Mouse (Mus musculus) cerebellum, postnatal 4 days (tissue): ENCODE measurements around the gene Hist1h2bg.
A peak's percentile ranks its signal among the peaks of the same experiment; 100 is the strongest.
"Not testable (repeated sequence)": the region's sequence is repeated elsewhere in the genome, so short reads cannot be mapped to it uniquely, and the experiment has no call there.

Source experiments
- DNase-seq, 2 experiments: peaks; one replicate each; pipeline ENCODE4 v3.0.0; 2022; ENCODE audit warnings: low spot score in 2 of 2, mixed read lengths in 1 of 2

The Hist1h2bg gene

GRCm38 (mm10) chr13:23582219-23583056 is 11.2 kb downstream of the Hist1h2bg start:
- DNase-seq: no peak

- no peak for DNase-seq
Measured at GRCm38 (mm10) chr13:23583387-23584068, 12.3 kb downstream of the Hist1h2bg start.

GRCm38 (mm10) chr13:23584331-23584730 is 13.1 kb downstream of the Hist1h2bg start:
- DNase-seq: no peak

- peak in 1 of 2 experiments; percentile 50 for DNase-seq
Measured at GRCm38 (mm10) chr13:23585029-23585441, 13.8 kb downstream of the Hist1h2bg start.

- peak in 1 of 2 experiments; percentile 53 for DNase-seq
Measured at GRCm38 (mm10) chr13:23585442-23586098, 14.4 kb downstream of the Hist1h2bg start.

- DNase-seq: no peak
Measured at GRCm38 (mm10) chr13:23586099-23586939, 15.1 kb downstream of the Hist1h2bg start.

- no peak for DNase-seq
Measured at GRCm38 (mm10) chr13:23586940-23587225, 15.7 kb downstream of the Hist1h2bg start.

GRCm38 (mm10) chr13:23591206-23591605 is 20.0 kb downstream of the Hist1h2bg start:
- no peak for DNase-seq

- not testable (repeated sequence) for DNase-seq
Measured at GRCm38 (mm10) chr13:23591886-23592285, 20.7 kb downstream of the Hist1h2bg start.

- DNase-seq: no peak
Measured at GRCm38 (mm10) chr13:23592614-23593013, 21.4 kb downstream of the Hist1h2bg start.

GRCm38 (mm10) chr13:23593051-23593770 is 22.0 kb downstream of the Hist1h2bg start:
- no peak for DNase-seq

- DNase-seq: no peak
Measured at GRCm38 (mm10) chr13:23595185-23595584, 24.0 kb downstream of the Hist1h2bg start.

- DNase-seq: no peak
Measured at GRCm38 (mm10) chr13:23595622-23596372, 24.6 kb downstream of the Hist1h2bg start.

GRCm38 (mm10) chr13:23597957-23598356 is 26.8 kb downstream of the Hist1h2bg start:
- peak; percentile 63 to 76 for DNase-seq

- DNase-seq: no peak
Measured at GRCm38 (mm10) chr13:23603182-23603699, 32.0 kb downstream of the Hist1h2bg start.

GRCm38 (mm10) chr13:23604452-23604851 is 33.3 kb downstream of the Hist1h2bg start:
- DNase-seq: no peak

GRCm38 (mm10) chr13:23605052-23605451 is 33.9 kb downstream of the Hist1h2bg start:
- DNase-seq: no peak

GRCm38 (mm10) chr13:23609209-23609608 is 38.0 kb downstream of the Hist1h2bg start:
- no peak for DNase-seq

- DNase-seq: no peak
Measured at GRCm38 (mm10) chr13:23609844-23610243, 38.6 kb downstream of the Hist1h2bg start.

- DNase-seq: no peak
Measured at GRCm38 (mm10) chr13:23610393-23610792, 39.2 kb downstream of the Hist1h2bg start.
